In genomic region chr1:85702531-85702930, GRCm38 (mm10) we compare ENCODE assay signal across 19 mouse cellular contexts. TPM values are rescaled to one million over a fixed set of nuclear protein-coding genes. Genes with fewer than 3 reads are reported as not detected.
A peak's percentile ranks its signal among the peaks of the same experiment; 100 is the strongest.
DNase-seq lines count a peak whose midpoint lies in the region; ATAC-seq and TF ChIP-seq lines count a peak whose summit lies in the region.
"Had no signal": no experiment of that assay in that cellular context is flagged by ENCODE, and none has a peak within 500 bp of the region (broad histone marks: within the 10 kb centered on the region; RNA-seq: fewer than 3 reads in every experiment).

No protein-coding gene starts in this region.

- no peak overlapping the region for H3K4me2 ChIP-seq in heart, embryonic 13.5 days
- no peak overlapping the region for H3K4me2 ChIP-seq in midbrain, embryonic 15.5 days
- H3K4me2 ChIP-seq in midbrain, embryonic 13.5 days (replicated peaks): no peak overlapping the region

- no peak for DNase-seq in heart, postnatal 4 days
- peak; percentile 30 for DNase-seq in naive thymus-derived CD4-positive, alpha-beta T cell, adult 2 months (ENCODE audit: low read depth)
- no peak for DNase-seq in ovary, postnatal 10 days (ENCODE audit: low spot score)
- DNase-seq: cerebellum, adult 2 months; cerebellum, postnatal 25 days; gastrocnemius, adult 2 months; kidney, adult 11 months; kidney, postnatal 4 days; right cerebral cortex, postnatal 14 days; thymus, postnatal 25 days had no signal

- H3K9me3 ChIP-seq in heart, embryonic 13.5 days: no peaks in the 10 kb centered on the region
- no peaks in the 10 kb centered on the region for H3K9me3 ChIP-seq in midbrain, embryonic 15.5 days
- H3K9me3 ChIP-seq in midbrain, embryonic 13.5 days: no peaks in the 10 kb centered on the region
- H3K9me3 ChIP-seq: embryonic facial prominence, embryonic 12.5 days; forebrain, embryonic 12.5 days; kidney, embryonic 15.5 days had no signal

- no peaks in the 10 kb centered on the region for H3K36me3 ChIP-seq in heart, embryonic 13.5 days
- no peaks in the 10 kb centered on the region for H3K36me3 ChIP-seq in midbrain, embryonic 15.5 days (replicated peaks)
- no peaks in the 10 kb centered on the region for H3K36me3 ChIP-seq in midbrain, embryonic 13.5 days
- H3K36me3 ChIP-seq: embryonic facial prominence, embryonic 12.5 days; forebrain, embryonic 12.5 days; kidney, embryonic 15.5 days had no signal

- H3K4me3 ChIP-seq in heart, embryonic 13.5 days: no peak overlapping the region
- no peak overlapping the region for H3K4me3 ChIP-seq in midbrain, embryonic 15.5 days
- H3K4me3 ChIP-seq in midbrain, embryonic 13.5 days (replicated peaks): no peak overlapping the region
- H3K4me3 ChIP-seq in bone marrow, adult 2 months (replicated peaks; ENCODE audit: control insufficient read depth, low read depth, low read length): no peak overlapping the region

- no peak for ATAC-seq in heart, embryonic 13.5 days (ENCODE audit: extremely low read depth, insufficient number of reproducible peaks, low FRiP score, low TSS enrichment)
- ATAC-seq in midbrain, embryonic 15.5 days (replicated peaks): 0 out of 2 replicates have a peak, but pooled peaks have one; percentile 15
- ATAC-seq in midbrain, embryonic 13.5 days: no peak

- no peak overlapping the region for H3K9ac ChIP-seq in heart, embryonic 13.5 days
- H3K9ac ChIP-seq in midbrain, embryonic 15.5 days: no peak overlapping the region
- H3K9ac ChIP-seq in midbrain, embryonic 13.5 days (replicated peaks): no peak overlapping the region
- H3K9ac ChIP-seq: embryonic facial prominence, embryonic 12.5 days; liver, embryonic 14.5 days had no signal

- peaks cover 11% of the 10 kb centered on the region for H3K4me1 ChIP-seq in heart, embryonic 13.5 days
- H3K4me1 ChIP-seq in midbrain, embryonic 15.5 days: no peaks in the 10 kb centered on the region
- no peaks in the 10 kb centered on the region for H3K4me1 ChIP-seq in midbrain, embryonic 13.5 days (replicated peaks)
- peaks cover 4% of the 10 kb centered on the region; the same call in 1 of the 2 replicates for H3K4me1 ChIP-seq in bone marrow, adult 2 months (ENCODE audit: control insufficient read depth, insufficient read depth, low read length)
- H3K4me1 ChIP-seq: embryonic facial prominence, embryonic 12.5 days; forebrain, embryonic 12.5 days had no signal

- TF ChIP-seq POLR2A in bone marrow, adult 2 months (IDR thresholded peaks at IDR 0.05; ENCODE audit: borderline replicate concordance, control insufficient read depth, low read depth, low read length): no peak

- H3K27me3 ChIP-seq in heart, embryonic 13.5 days (replicated peaks): no peaks in the 10 kb centered on the region
- H3K27me3 ChIP-seq in midbrain, embryonic 15.5 days (replicated peaks): no peaks in the 10 kb centered on the region
- no peaks in the 10 kb centered on the region for H3K27me3 ChIP-seq in midbrain, embryonic 13.5 days
- H3K27me3 ChIP-seq: embryonic facial prominence, embryonic 12.5 days; forebrain, embryonic 12.5 days; kidney, embryonic 15.5 days had no signal

- 65% methylated on average over 4 of the region's 4 CpGs for WGBS in heart, embryonic 13.5 days
- WGBS in midbrain, embryonic 15.5 days: 78% methylated on average over 4 of the region's 4 CpGs
- WGBS in midbrain, embryonic 13.5 days: 78% methylated on average over 4 of the region's 4 CpGs
- 67% methylated on average over 4 of the region's 4 CpGs for WGBS in bone marrow, adult 2 months

- TF ChIP-seq CTCF in bone marrow, adult 2 months (IDR thresholded peaks at IDR 0.05; ENCODE audit: control insufficient read depth, insufficient read depth, low read length): no peak

- H3K27ac ChIP-seq in heart, embryonic 13.5 days (replicated peaks): peak overlapping the region; percentile 95
- no peak overlapping the region for H3K27ac ChIP-seq in midbrain, embryonic 15.5 days
- H3K27ac ChIP-seq in midbrain, embryonic 13.5 days: no peak overlapping the region
- H3K27ac ChIP-seq in bone marrow, adult 2 months (ENCODE audit: control insufficient read depth, insufficient read depth, low read depth, low read length, poor library complexity): peak overlapping the region; percentile 49; the same call in 1 of the 2 replicates
- H3K27ac ChIP-seq: embryonic facial prominence, embryonic 12.5 days; forebrain, embryonic 12.5 days; gastrocnemius, adult 2 months; kidney, embryonic 15.5 days; liver, embryonic 14.5 days had no signal

RNA-seq across cellular contexts. Expression of gene Sp100, which starts 52.7 kb away (rescaled TPM):
- polyA plus RNA-seq in heart, embryonic 13.5 days (2015; fragmentation: Nextera tagmentation; extraction: Ambion mirVana): 1.7 and 1.9 TPM in 2 replicates
- total RNA-seq in heart, postnatal 4 days (2021): 1 to 10 TPM; 3.7 to 3.9 TPM
- polyA plus RNA-seq in midbrain, embryonic 15.5 days (2015; fragmentation: Nextera tagmentation; extraction: Ambion mirVana): 0.40 and 1.5 TPM in 2 replicates
- 0.30 and 0.59 TPM in 2 replicates for polyA plus RNA-seq in midbrain, embryonic 13.5 days (2015; fragmentation: Nextera tagmentation; extraction: Ambion mirVana)
- 107 and 147 TPM in 2 replicates for polyA plus RNA-seq in bone marrow, adult 2 months (2011; ENCODE audit: insufficient read depth, insufficient read length, low replicate concordance, missing spikeins)
- polyA plus RNA-seq: C2C12 had no signal

Comparison
In these comparisons a context has a peak if more than half of its experiments do, and no peak if none do; other contexts are left out.
1. H3K27ac ChIP-seq: peak in heart, embryonic 13.5 days (single experiment) and bone marrow, adult 2 months (single experiment); none in midbrain, embryonic 15.5 days (single experiment) and midbrain, embryonic 13.5 days (single experiment).
2. RNA of gene Sp100, which starts 52.7 kb away (polyA plus RNA-seq): 107 to 147 TPM in bone marrow, adult 2 months; 1.7 to 1.9 TPM in heart, embryonic 13.5 days, 0.30 to 0.59 TPM in midbrain, embryonic 13.5 days and 0.40 to 1.5 TPM in midbrain, embryonic 15.5 days; every median in the first group is over 10 times any median in the second.